Mouse (Mus musculus): ENCODE measurements around the gene Pex26.
A peak's percentile ranks its signal among the peaks of the same experiment; 100 is the strongest.

- TF ChIP-seq CTCF (IDR thresholded peaks at IDR 0.05; ENCODE audit: low read depth) (peak; percentile 19; the same call in 1 of the 2 replicates), EP300 (optimal IDR thresholded peaks at IDR 0.05) (no peak)
Observed at GRCm38 (mm10) chr6:121245127-121246036, 61.9 kb downstream of the Pex26 start, which contains the start of gene Usp18.

All from stomach, postnatal 0 days (tissue).